Mouse (Mus musculus) lung, postnatal 0 days (tissue): ENCODE measurements around the gene Msantd2.

Experiments used
- CTCF ChIP-seq: IDR thresholded peaks from 2 replicates; pipeline ENCODE4 v1.5.1; 2016; ENCODE audit warnings: antibody characterized with exemption, mild to moderate bottlenecking
- EP300 ChIP-seq: IDR thresholded peaks from 2 replicates; pipeline ENCODE4 v1.6.1; 2016; ENCODE audit warnings: antibody characterized with exemption, mild to moderate bottlenecking, control low read depth

DNA sequence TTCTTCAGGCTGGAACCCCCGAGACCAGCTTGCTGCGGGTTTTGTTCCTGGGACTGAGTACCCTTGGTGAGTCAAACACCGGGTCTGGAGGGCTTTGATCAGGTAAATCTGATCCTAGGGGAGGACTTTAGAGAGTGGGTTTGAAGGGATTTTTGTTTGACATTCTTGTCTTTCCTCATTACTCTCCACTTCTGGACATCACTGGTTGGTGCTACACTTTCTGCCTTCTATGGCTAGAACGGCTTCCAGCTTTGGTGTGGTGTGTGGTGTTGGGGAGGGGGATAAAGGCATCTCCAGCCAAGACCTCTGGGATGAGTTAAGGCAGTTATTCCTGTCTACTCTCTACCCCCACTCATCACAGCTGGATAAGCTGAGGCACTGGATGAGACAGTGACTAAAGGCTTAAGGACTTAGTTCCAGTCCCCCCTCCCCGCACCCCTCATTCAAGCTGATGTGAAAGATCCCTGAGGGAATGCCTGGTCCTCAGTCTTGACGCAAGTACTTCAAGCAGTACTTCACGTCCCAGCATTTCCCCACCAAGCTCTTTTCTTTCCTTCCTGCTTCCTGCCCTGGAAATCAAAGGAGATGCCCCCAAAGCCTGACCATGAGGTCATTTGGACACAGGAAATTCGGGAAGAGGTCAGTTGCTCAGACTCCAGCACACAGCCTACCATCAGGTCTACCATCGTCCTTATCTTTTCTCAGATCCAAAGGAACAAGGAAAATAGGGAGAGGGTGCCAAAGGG lies 39.3 kb downstream of the Msantd2 start:
- TF ChIP-seq EP300, result peak; percentile 96
- no peak for TF ChIP-seq CTCF
